Mouse (Mus musculus): Measurements from ENCODE around the gene Aktip. TPM values are rescaled to one million over a fixed set of nuclear protein-coding genes. Genes with fewer than 3 reads are reported as not detected.

The Aktip gene
- polyA plus RNA-seq, 1 experiment from 2014 or later = 39.7 TPM

GRCm38 (mm10) chr8:91214287-91214686 lies 14.5 kb upstream of the Aktip start:
- no peaks in the 10 kb centered on the region for H3K36me3 ChIP-seq
- H3K4me1 ChIP-seq = no peaks in the 10 kb centered on the region
- 74% methylated on average over 3 of the region's 3 CpGs for WGBS
- no peaks in the 10 kb centered on the region for H3K9me3 ChIP-seq (replicated peaks)
- no peak overlapping the region for H3K4me3 ChIP-seq
- H3K27me3 ChIP-seq (ENCODE audit: low read depth, poor library complexity, severe bottlenecking) = no peaks in the 10 kb centered on the region
- no peak overlapping the region for H3K27ac ChIP-seq
- no peak for DNase-seq (ENCODE audit: low spot score)

GRCm38 (mm10) chr8:91212948-91213347 lies 13.2 kb upstream of the Aktip start:
- Histone ChIP-seq H3K4me1 (no peaks in the 10 kb centered on the region), H3K36me3 (no peaks in the 10 kb centered on the region), H3K9me3 (replicated peaks) (no peaks in the 10 kb centered on the region), H3K27me3 (ENCODE audit: low read depth, poor library complexity, severe bottlenecking) (no peaks in the 10 kb centered on the region), H3K27ac (no peak overlapping the region), H3K4me3 (no peak overlapping the region)
- 97% methylated on average over 2 of the region's 2 CpGs for WGBS
- DNase-seq (ENCODE audit: low spot score) = no peak

GRCm38 (mm10) chr8:91209658-91210057 lies 9.9 kb upstream of the Aktip start:
- no peaks in the 10 kb centered on the region for H3K9me3 ChIP-seq (replicated peaks)
- no peak overlapping the region for H3K27ac ChIP-seq
- no peak overlapping the region for H3K4me3 ChIP-seq
- no peaks in the 10 kb centered on the region for H3K36me3 ChIP-seq
- 86% methylated on average over 3 of the region's 3 CpGs for WGBS
- H3K4me1 ChIP-seq = no peaks in the 10 kb centered on the region
- no peaks in the 10 kb centered on the region for H3K27me3 ChIP-seq (ENCODE audit: low read depth, poor library complexity, severe bottlenecking)
- no peak for DNase-seq (ENCODE audit: low spot score)

GRCm38 (mm10) chr8:91207676-91208075 lies 7.9 kb upstream of the Aktip start:
- no peaks in the 10 kb centered on the region for H3K36me3 ChIP-seq
- WGBS = 69% methylated on average over 2 of the region's 2 CpGs
- H3K4me1 ChIP-seq = no peaks in the 10 kb centered on the region
- H3K27me3 ChIP-seq (ENCODE audit: low read depth, poor library complexity, severe bottlenecking) = no peaks in the 10 kb centered on the region
- no peak for DNase-seq (ENCODE audit: low spot score)
- H3K4me3 ChIP-seq = no peak overlapping the region
- no peak overlapping the region for H3K27ac ChIP-seq
- no peaks in the 10 kb centered on the region for H3K9me3 ChIP-seq (replicated peaks)

- Histone ChIP-seq H3K27ac (no peak overlapping the region), H3K4me1 (no peaks in the 10 kb centered on the region), H3K36me3 (no peaks in the 10 kb centered on the region), H3K27me3 (ENCODE audit: low read depth, poor library complexity, severe bottlenecking) (no peaks in the 10 kb centered on the region), H3K9me3 (replicated peaks) (no peaks in the 10 kb centered on the region), H3K4me3 (no peak overlapping the region)
- DNase-seq (ENCODE audit: low spot score) = no peak
- WGBS = 92% methylated on average over 6 of the region's 6 CpGs
Measured at GRCm38 (mm10) chr8:91205897-91206296, 6.1 kb upstream of the Aktip start.

- Histone ChIP-seq H3K36me3 (no peaks in the 10 kb centered on the region), H3K9me3 (replicated peaks) (no peaks in the 10 kb centered on the region), H3K27ac (no peak overlapping the region), H3K4me3 (no peak overlapping the region), H3K4me1 (peaks cover 2% of the 10 kb centered on the region; the same call in 1 of the 2 replicates), H3K27me3 (ENCODE audit: low read depth, poor library complexity, severe bottlenecking) (no peaks in the 10 kb centered on the region)
- WGBS = 73% methylated on average over 2 of the region's 2 CpGs
- no peak for DNase-seq (ENCODE audit: low spot score)
Measured at GRCm38 (mm10) chr8:91201184-91201583, 1.4 kb upstream of the Aktip start.

- H3K4me3 ChIP-seq = no peak overlapping the region
- peaks cover 3% of the 10 kb centered on the region; the same call in 1 of the 2 replicates for H3K4me1 ChIP-seq
- DNase-seq (ENCODE audit: low spot score) = no peak
- no peaks in the 10 kb centered on the region for H3K36me3 ChIP-seq
- H3K27me3 ChIP-seq (ENCODE audit: low read depth, poor library complexity, severe bottlenecking) = peaks cover 26% of the 10 kb centered on the region
- WGBS = 90% methylated on average over 3 of the region's 3 CpGs
- no peak overlapping the region for H3K27ac ChIP-seq
- no peaks in the 10 kb centered on the region for H3K9me3 ChIP-seq (replicated peaks)
Measured at GRCm38 (mm10) chr8:91198036-91198435, 1.7 kb downstream of the Aktip start.

GRCm38 (mm10) chr8:91197233-91197632 lies 2.5 kb downstream of the Aktip start:
- 89% methylated on average over 5 of the region's 5 CpGs for WGBS
- H3K9me3 ChIP-seq (replicated peaks) = no peaks in the 10 kb centered on the region
- no peak for DNase-seq (ENCODE audit: low spot score)
- H3K4me1 ChIP-seq = peaks cover 3% of the 10 kb centered on the region; the same call in 1 of the 2 replicates
- H3K36me3 ChIP-seq = no peaks in the 10 kb centered on the region
- H3K4me3 ChIP-seq = no peak overlapping the region
- H3K27me3 ChIP-seq (ENCODE audit: low read depth, poor library complexity, severe bottlenecking) = peaks cover 34% of the 10 kb centered on the region
- no peak overlapping the region for H3K27ac ChIP-seq

GRCm38 (mm10) chr8:91196661-91197060 lies 3.1 kb downstream of the Aktip start:
- Histone ChIP-seq H3K9me3 (replicated peaks) (no peaks in the 10 kb centered on the region), H3K4me3 (no peak overlapping the region), H3K36me3 (no peaks in the 10 kb centered on the region), H3K4me1 (peaks cover 3% of the 10 kb centered on the region; the same call in 1 of the 2 replicates), H3K27me3 (ENCODE audit: low read depth, poor library complexity, severe bottlenecking) (peaks cover 40% of the 10 kb centered on the region), H3K27ac (no peak overlapping the region)
- 80% methylated on average over 12 of the region's 12 CpGs for WGBS
- no peak for DNase-seq (ENCODE audit: low spot score)

- no peak overlapping the region for H3K27ac ChIP-seq
- 87% methylated on average over 2 of the region's 2 CpGs for WGBS
- no peak for DNase-seq (ENCODE audit: low spot score)
- no peak overlapping the region for H3K4me3 ChIP-seq
- no peaks in the 10 kb centered on the region for H3K36me3 ChIP-seq
- no peaks in the 10 kb centered on the region for H3K9me3 ChIP-seq (replicated peaks)
- H3K27me3 ChIP-seq (ENCODE audit: low read depth, poor library complexity, severe bottlenecking) = peaks cover 60% of the 10 kb centered on the region
- peaks cover 13% of the 10 kb centered on the region for H3K4me1 ChIP-seq
Measured at GRCm38 (mm10) chr8:91194081-91194480, 5.7 kb downstream of the Aktip start.

GRCm38 (mm10) chr8:91192941-91193340 lies 6.8 kb downstream of the Aktip start:
- peaks cover 13% of the 10 kb centered on the region for H3K4me1 ChIP-seq
- no peak for DNase-seq (ENCODE audit: low spot score)
- H3K27me3 ChIP-seq (ENCODE audit: low read depth, poor library complexity, severe bottlenecking) = peaks cover 71% of the 10 kb centered on the region
- 87% methylated on average over 5 of the region's 5 CpGs for WGBS
- H3K9me3 ChIP-seq (replicated peaks) = no peaks in the 10 kb centered on the region
- no peak overlapping the region for H3K4me3 ChIP-seq
- H3K36me3 ChIP-seq = no peaks in the 10 kb centered on the region
- H3K27ac ChIP-seq = no peak overlapping the region

- peak; percentile 84 for DNase-seq (ENCODE audit: low spot score)
- Histone ChIP-seq H3K4me3 (peak overlapping the region; percentile 28), H3K27me3 (ENCODE audit: low read depth, poor library complexity, severe bottlenecking) (peaks cover 73% of the 10 kb centered on the region), H3K9me3 (replicated peaks) (no peaks in the 10 kb centered on the region), H3K27ac (peak overlapping the region; percentile 63), H3K4me1 (peaks cover 10% of the 10 kb centered on the region), H3K36me3 (no peaks in the 10 kb centered on the region)
- WGBS = 7% methylated on average over 17 of the region's 17 CpGs
Measured at GRCm38 (mm10) chr8:91190816-91191340, 8.9 kb downstream of the Aktip start.

- WGBS = 67% methylated on average over 11 of the region's 11 CpGs
- H3K27ac ChIP-seq = no peak overlapping the region
- peaks cover 10% of the 10 kb centered on the region for H3K4me1 ChIP-seq
- H3K4me3 ChIP-seq = no peak overlapping the region
- H3K36me3 ChIP-seq = no peaks in the 10 kb centered on the region
- DNase-seq (ENCODE audit: low spot score) = no peak
- peaks cover 49% of the 10 kb centered on the region for H3K27me3 ChIP-seq (ENCODE audit: low read depth, poor library complexity, severe bottlenecking)
- H3K9me3 ChIP-seq (replicated peaks) = no peaks in the 10 kb centered on the region
Measured at GRCm38 (mm10) chr8:91188152-91188551, 11.6 kb downstream of the Aktip start.

GRCm38 (mm10) chr8:91186372-91186771 lies 13.4 kb downstream of the Aktip start:
- Histone ChIP-seq H3K9me3 (replicated peaks) (no peaks in the 10 kb centered on the region), H3K36me3 (no peaks in the 10 kb centered on the region), H3K4me3 (no peak overlapping the region), H3K4me1 (peaks cover 10% of the 10 kb centered on the region), H3K27me3 (ENCODE audit: low read depth, poor library complexity, severe bottlenecking) (peaks cover 31% of the 10 kb centered on the region), H3K27ac (no peak overlapping the region)
- WGBS = 86% methylated on average over 12 of the region's 12 CpGs
- no peak for DNase-seq (ENCODE audit: low spot score)

Measured in limb, embryonic 10.5 days (tissue).